Mouse (Mus musculus) megakaryocyte, embryonic 14.5 days (primary cell): Measurements from ENCODE around the gene 2700081O15Rik. TPM values are rescaled to one million over a fixed set of nuclear protein-coding genes. Genes with fewer than 3 reads are reported as not detected.

Source experiments
- H3K27me3 ChIP-seq: replicated peaks from 2 replicates; pipeline ENCODE3; 2012; ENCODE audit warnings: inconsistent platforms
- H3K36me3 ChIP-seq: replicated peaks from 2 replicates; pipeline ENCODE3; 2012; ENCODE audit warnings: low read length, inconsistent platforms, mixed read lengths
- H3K4me1 ChIP-seq: 2 replicates; pipeline ENCODE4 v1.6.1; 2012; ENCODE audit warnings: inconsistent platforms
- H3K4me3 ChIP-seq: replicated peaks from 2 replicates; pipeline ENCODE3; 2012; ENCODE audit warnings: moderate library complexity, mild to moderate bottlenecking, inconsistent platforms
- H3K9me3 ChIP-seq: 2 replicates; pipeline ENCODE4 v1.6.1; 2012; ENCODE audit warnings: inconsistent platforms
- FLI1 ChIP-seq: IDR thresholded peaks from 2 replicates; pipeline ENCODE4 v1.6.1; 2012; ENCODE audit warnings: low read length, inconsistent platforms, mixed read lengths
- GATA1 ChIP-seq: IDR thresholded peaks from 3 replicates; pipeline ENCODE4 v1.6.1; 2012; ENCODE audit warnings: mixed read lengths, low read length, inconsistent platforms, borderline replicate concordance
- polyA plus RNA-seq: library from polyadenylated mRNA; stranded (reverse); fragments of >175 nt; gene quantifications from 2 replicates; pipeline ENCODE4 v1.2.3, GENCODE M21; 2012; ENCODE audit warnings: low replicate concordance; ENCODE audit not compliant: insufficient read depth

The 2700081O15Rik gene
- polyA plus RNA-seq, 1 experiment: 4.0 TPM

DNA sequence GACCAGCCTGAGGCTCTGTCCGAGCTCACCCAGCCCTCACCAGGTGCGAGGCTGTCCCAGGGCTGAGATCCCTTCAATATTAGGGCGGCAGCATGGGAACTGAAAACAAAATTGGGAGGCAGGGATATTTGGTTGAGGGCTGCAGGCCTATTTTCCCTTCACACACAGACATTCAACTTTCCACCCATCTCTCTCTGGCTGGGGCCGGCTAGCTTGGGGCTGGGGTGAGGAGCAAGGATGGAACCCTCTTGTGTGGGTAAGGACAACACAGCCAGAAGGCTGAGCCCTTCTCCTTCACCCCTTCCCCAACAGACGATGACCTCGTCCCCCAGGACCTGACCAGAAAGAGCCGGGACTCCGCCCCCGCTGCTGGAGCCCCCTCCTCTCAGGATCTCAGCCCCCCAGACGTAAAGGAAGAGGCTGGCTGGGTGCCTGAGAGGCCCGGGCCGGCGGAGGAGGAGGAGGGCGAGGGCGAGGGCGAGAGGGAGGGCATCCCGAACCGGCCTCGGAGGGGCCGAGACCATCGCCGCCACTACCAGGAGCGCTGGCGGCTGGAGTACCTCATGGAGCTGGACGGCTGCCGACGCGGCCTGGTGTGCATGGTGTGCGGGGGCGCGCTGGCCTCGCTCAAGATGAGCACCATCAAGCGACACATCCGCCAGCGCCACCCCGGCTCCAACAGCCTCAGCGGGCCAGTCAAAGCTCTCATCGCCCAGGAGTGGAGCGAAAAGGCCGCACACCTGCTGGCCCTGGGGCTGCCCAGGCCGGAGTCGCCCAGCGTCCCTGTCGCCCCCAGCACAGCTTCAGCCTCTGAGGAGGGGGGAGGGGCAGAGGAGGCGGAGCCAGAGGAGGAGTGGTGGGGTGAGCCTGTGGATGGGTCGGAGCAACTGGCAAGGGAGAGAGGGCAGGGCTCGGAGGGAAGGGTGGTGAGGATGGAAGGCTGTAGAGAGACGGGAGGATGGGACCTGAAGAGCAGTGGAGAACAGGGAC is 4.5 kb downstream of the 2700081O15Rik start:
- peaks cover 55% of the 10 kb centered on the region for H3K36me3 ChIP-seq
- TF ChIP-seq GATA1 (no peak), FLI1 (no peak)

DNA sequence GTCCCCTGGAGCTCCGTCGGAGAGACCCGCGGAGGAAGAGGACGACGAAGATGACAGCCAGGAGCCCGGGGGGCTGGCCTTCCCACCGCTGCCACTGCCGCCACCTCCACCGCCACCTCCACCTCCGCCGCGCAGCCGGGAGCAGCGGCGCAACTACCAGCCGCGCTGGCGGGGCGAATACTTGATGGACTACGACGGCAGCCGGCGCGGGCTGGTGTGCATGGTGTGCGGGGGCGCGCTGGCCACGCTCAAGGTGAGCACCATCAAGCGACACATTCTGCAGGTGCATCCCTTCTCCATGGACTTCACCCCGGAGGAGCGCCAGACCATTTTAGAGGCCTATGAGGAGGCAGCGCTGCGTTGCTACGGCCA is 5.2 kb downstream of the 2700081O15Rik start:
- Histone ChIP-seq H3K36me3 (peaks cover 62% of the 10 kb centered on the region), H3K27me3 (peaks cover 4% of the 10 kb centered on the region), H3K9me3 (no peaks in the 10 kb centered on the region), H3K4me3 (no peak overlapping the region), H3K4me1 (peaks cover 30% of the 10 kb centered on the region)
- no peak for TF ChIP-seq FLI1
- no peak for TF ChIP-seq GATA1

More for the DNA sequence above, 4.5 kb downstream of the 2700081O15Rik start:
- H3K9me3 ChIP-seq: no peaks in the 10 kb centered on the region
- peaks cover 34% of the 10 kb centered on the region for H3K4me1 ChIP-seq
- H3K4me3 ChIP-seq: no peak overlapping the region
- peaks cover 10% of the 10 kb centered on the region for H3K27me3 ChIP-seq

GRCm38 (mm10) chr19:7423028-7423655 is 5.7 kb downstream of the 2700081O15Rik start:
- H3K36me3 ChIP-seq: peaks cover 67% of the 10 kb centered on the region
- H3K4me3 ChIP-seq: no peak overlapping the region
- TF ChIP-seq FLI1: no peak
- no peak for TF ChIP-seq GATA1
- H3K9me3 ChIP-seq: no peaks in the 10 kb centered on the region
- peaks cover 4% of the 10 kb centered on the region for H3K27me3 ChIP-seq
- peaks cover 27% of the 10 kb centered on the region for H3K4me1 ChIP-seq

- Histone ChIP-seq H3K4me3 (no peak overlapping the region), H3K9me3 (no peaks in the 10 kb centered on the region), H3K4me1 (peaks cover 22% of the 10 kb centered on the region), H3K27me3 (peaks cover 2% of the 10 kb centered on the region), H3K36me3 (peaks cover 72% of the 10 kb centered on the region)
- TF ChIP-seq GATA1 (no peak), FLI1 (no peak)
Measured at GRCm38 (mm10) chr19:7423656-7424030, 6.2 kb downstream of the 2700081O15Rik start.

- H3K4me3 ChIP-seq: no peak overlapping the region
- TF ChIP-seq FLI1 (no peak), GATA1 (no peak)
- no peaks in the 10 kb centered on the region for H3K9me3 ChIP-seq
- H3K4me1 ChIP-seq: peaks cover 17% of the 10 kb centered on the region
- peaks cover 2% of the 10 kb centered on the region for H3K27me3 ChIP-seq
- H3K36me3 ChIP-seq: peaks cover 76% of the 10 kb centered on the region
Measured at GRCm38 (mm10) chr19:7424131-7424530, 6.7 kb downstream of the 2700081O15Rik start.

DNA sequence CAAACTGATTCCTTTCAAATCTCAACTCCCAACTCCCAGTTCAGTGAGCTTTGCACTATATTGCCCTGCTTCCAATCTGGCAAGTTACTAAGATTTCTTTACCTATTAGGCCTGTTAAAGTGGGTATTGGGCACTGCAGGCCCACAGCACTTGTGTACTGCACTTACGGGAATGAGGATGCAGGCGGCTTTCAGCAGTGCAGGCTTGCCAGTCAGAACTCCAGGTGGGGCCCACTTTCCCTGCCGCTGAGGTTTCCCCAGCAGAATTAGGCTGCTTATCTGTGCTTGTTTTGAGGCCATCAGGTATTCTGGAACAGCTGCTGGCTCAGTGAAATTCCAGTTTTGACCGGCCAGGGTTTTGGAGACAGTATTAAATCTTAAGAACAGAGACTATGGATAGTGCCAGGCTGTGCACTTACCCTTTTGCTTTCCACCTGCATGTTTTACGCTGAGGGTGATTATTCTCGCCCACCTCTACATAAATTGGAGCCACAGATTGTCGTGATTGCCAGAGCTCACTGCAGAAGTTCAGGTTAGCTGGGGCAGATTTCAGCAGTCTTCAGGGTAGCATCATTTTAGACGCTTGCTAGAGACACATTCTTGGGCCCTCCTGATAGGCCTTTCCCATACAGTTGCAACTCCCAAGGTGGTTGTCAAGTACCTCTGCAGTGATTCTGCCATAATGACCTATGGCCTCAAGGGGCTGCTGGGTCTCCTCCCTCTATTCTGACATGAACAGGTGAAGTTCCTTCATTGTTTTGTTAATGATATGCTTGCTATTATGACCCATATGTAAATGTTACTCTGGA is 7.4 kb downstream of the 2700081O15Rik start:
- no peaks in the 10 kb centered on the region for H3K9me3 ChIP-seq
- no peak overlapping the region for H3K4me3 ChIP-seq
- no peaks in the 10 kb centered on the region for H3K27me3 ChIP-seq
- no peak for TF ChIP-seq GATA1
- TF ChIP-seq FLI1: no peak
- H3K36me3 ChIP-seq: peaks cover 82% of the 10 kb centered on the region
- peaks cover 11% of the 10 kb centered on the region for H3K4me1 ChIP-seq

- no peaks in the 10 kb centered on the region for H3K9me3 ChIP-seq
- peaks cover 88% of the 10 kb centered on the region for H3K36me3 ChIP-seq
- H3K4me3 ChIP-seq: no peak overlapping the region
- H3K4me1 ChIP-seq: peaks cover 5% of the 10 kb centered on the region
- TF ChIP-seq GATA1 (no peak), FLI1 (no peak)
- H3K27me3 ChIP-seq: no peaks in the 10 kb centered on the region
Measured at GRCm38 (mm10) chr19:7425398-7425775, 8.0 kb downstream of the 2700081O15Rik start.

- H3K4me1 ChIP-seq: peaks cover 30% of the 10 kb centered on the region
- peaks cover 71% of the 10 kb centered on the region for H3K36me3 ChIP-seq
- no peaks in the 10 kb centered on the region for H3K27me3 ChIP-seq
- TF ChIP-seq FLI1: no peak
- TF ChIP-seq GATA1: no peak
- no peaks in the 10 kb centered on the region for H3K9me3 ChIP-seq
- no peak overlapping the region for H3K4me3 ChIP-seq
Measured at GRCm38 (mm10) chr19:7434887-7435286, 17.5 kb downstream of the 2700081O15Rik start.
